ENCODE assay signal across 11 mouse cellular contexts in the genomic region with DNA sequence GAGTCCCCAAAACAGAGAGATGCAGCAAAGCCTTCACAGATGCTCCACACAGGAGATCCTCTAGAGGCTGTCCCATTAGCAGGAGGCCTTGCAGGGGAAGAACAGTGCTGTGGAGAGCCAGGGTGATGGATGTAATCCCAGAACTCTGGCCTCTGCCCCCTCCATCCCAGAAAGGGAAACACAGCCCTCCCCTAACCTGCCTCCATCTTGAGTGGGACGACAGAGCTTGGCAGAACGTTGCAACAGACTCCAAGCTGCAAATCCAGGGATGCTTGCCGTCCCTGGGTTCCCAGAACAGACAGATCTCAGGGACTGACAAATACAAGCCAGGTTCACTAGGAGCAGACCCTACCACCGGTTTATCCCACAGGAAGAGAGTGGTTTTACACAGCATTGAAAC. TPM values are rescaled to one million over a fixed set of nuclear protein-coding genes. Genes with fewer than 3 reads are reported as not detected.
DNase-seq lines count a peak whose midpoint lies in the region; ATAC-seq and TF ChIP-seq lines count a peak whose summit lies in the region.
"Had no signal": no experiment of that assay in that cellular context is flagged by ENCODE, and none has a peak within 500 bp of the region (broad histone marks: within the 10 kb centered on the region; RNA-seq: fewer than 3 reads in every experiment).

No protein-coding gene starts in this region.

- no peak overlapping the region for H3K4me3 ChIP-seq in heart, embryonic 10.5 days
- no peak overlapping the region for H3K4me3 ChIP-seq in lung, embryonic 14.5 days (ENCODE audit: low read depth, low read length)
- no peak overlapping the region for H3K4me3 ChIP-seq in lung, adult 2 months (replicated peaks; ENCODE audit: extremely low read depth, low read depth, low read length)
- H3K4me3 ChIP-seq in heart, postnatal 0 days (ENCODE audit: low read depth, low read length): no peak overlapping the region
- H3K4me3 ChIP-seq in small intestine, adult 2 months (ENCODE audit: low read depth, low read length): no peak overlapping the region
- no peak overlapping the region for H3K4me3 ChIP-seq in midbrain, embryonic 13.5 days (replicated peaks)
- H3K4me3 ChIP-seq: embryonic facial prominence, embryonic 15.5 days; hindbrain, embryonic 10.5 days had no signal

- no peak for ATAC-seq in lung, embryonic 14.5 days (ENCODE audit: insufficient read depth)
- no peak for ATAC-seq in heart, postnatal 0 days (ENCODE audit: insufficient read depth, low read depth)
- no peak for ATAC-seq in midbrain, embryonic 13.5 days

- H3K9ac ChIP-seq in lung, embryonic 14.5 days: no peak overlapping the region
- H3K9ac ChIP-seq in heart, postnatal 0 days (replicated peaks; ENCODE audit: low read depth, low read length): peak overlapping the region; percentile 26; the same call in 1 of the 2 replicates
- H3K9ac ChIP-seq in midbrain, embryonic 13.5 days (replicated peaks): no peak overlapping the region
- H3K9ac ChIP-seq: embryonic facial prominence, embryonic 15.5 days had no signal

- no peak for TF ChIP-seq EP300 in heart, postnatal 0 days (IDR thresholded peaks at IDR 0.05; ENCODE audit: low read depth)

- 63% methylated on average over 4 of the region's 4 CpGs for WGBS in heart, embryonic 10.5 days
- 38% methylated on average over 4 of the region's 4 CpGs for WGBS in lung, embryonic 14.5 days
- WGBS in lung, adult 2 months: 45% methylated on average over 4 of the region's 4 CpGs
- WGBS in heart, postnatal 0 days: 40% methylated on average over 4 of the region's 4 CpGs
- WGBS in small intestine, adult 2 months: 51% methylated on average over 4 of the region's 4 CpGs
- WGBS in midbrain, embryonic 13.5 days: 67% methylated on average over 4 of the region's 4 CpGs

- DNase-seq in heart, embryonic 10.5 days (ENCODE audit: low spot score): no peak
- no peak for DNase-seq in heart, postnatal 4 days
- no peak for DNase-seq in lung, embryonic 14.5 days
- DNase-seq in lung, adult 2 months: no peak
- DNase-seq in heart, postnatal 0 days (ENCODE audit: low spot score): no peak
- DNase-seq in thymus, postnatal 0 days (ENCODE audit: low spot score): no peak
- DNase-seq: cerebellum, adult 9-10 months had no signal

- H3K36me3 ChIP-seq in heart, embryonic 10.5 days: no peaks in the 10 kb centered on the region
- no peaks in the 10 kb centered on the region for H3K36me3 ChIP-seq in lung, embryonic 14.5 days (ENCODE audit: insufficient read depth)
- no peaks in the 10 kb centered on the region for H3K36me3 ChIP-seq in heart, postnatal 0 days (replicated peaks; ENCODE audit: control insufficient read depth, insufficient read depth, low read length)
- H3K36me3 ChIP-seq in small intestine, adult 2 months (ENCODE audit: control insufficient read depth, insufficient read depth, low read length): peaks cover 1% of the 10 kb centered on the region; the same call in 1 of the 2 replicates
- no peaks in the 10 kb centered on the region for H3K36me3 ChIP-seq in midbrain, embryonic 13.5 days
- H3K36me3 ChIP-seq: embryonic facial prominence, embryonic 15.5 days; hindbrain, embryonic 10.5 days had no signal

- no peak for TF ChIP-seq POLR2A in lung, adult 2 months (IDR thresholded peaks at IDR 0.05; ENCODE audit: borderline replicate concordance, extremely low read depth, low read depth, low read length)
- no peak for TF ChIP-seq POLR2A in small intestine, adult 2 months (IDR thresholded peaks at IDR 0.05; ENCODE audit: low read depth, low read length)

- peak overlapping the region; percentile 69 for H3K27ac ChIP-seq in heart, embryonic 10.5 days
- H3K27ac ChIP-seq in lung, embryonic 14.5 days (ENCODE audit: low read depth): no peak overlapping the region
- peak overlapping the region; percentile 60; the same call in 1 of the 2 replicates for H3K27ac ChIP-seq in heart, postnatal 0 days (ENCODE audit: low read depth)
- H3K27ac ChIP-seq in small intestine, adult 2 months (ENCODE audit: insufficient read depth, low read depth, low read length): peak overlapping the region; percentile 70
- no peak overlapping the region for H3K27ac ChIP-seq in midbrain, embryonic 13.5 days
- H3K27ac ChIP-seq: embryonic facial prominence, embryonic 15.5 days; hindbrain, embryonic 10.5 days had no signal

- peak overlapping the region; percentile 39; the same call in 1 of the 2 replicates for H3K4me2 ChIP-seq in lung, embryonic 14.5 days
- H3K4me2 ChIP-seq in heart, postnatal 0 days (ENCODE audit: low read depth, low read length): peak overlapping the region; percentile 46; the same call in 1 of the 2 replicates
- no peak overlapping the region for H3K4me2 ChIP-seq in midbrain, embryonic 13.5 days (replicated peaks)
- H3K4me2 ChIP-seq: embryonic facial prominence, embryonic 15.5 days had no signal

- H3K4me1 ChIP-seq in heart, embryonic 10.5 days: peaks cover 49% of the 10 kb centered on the region
- H3K4me1 ChIP-seq in lung, embryonic 14.5 days (ENCODE audit: insufficient read depth): peaks cover 11% of the 10 kb centered on the region
- H3K4me1 ChIP-seq in lung, adult 2 months (ENCODE audit: control insufficient read depth, insufficient read depth, low read length): no peaks in the 10 kb centered on the region
- 0 out of 2 replicates have a peak, but pooled peaks cover 7% of the 10 kb centered on the region for H3K4me1 ChIP-seq in heart, postnatal 0 days (ENCODE audit: control insufficient read depth, insufficient read depth)
- peaks cover 20% of the 10 kb centered on the region for H3K4me1 ChIP-seq in small intestine, adult 2 months (ENCODE audit: control insufficient read depth, insufficient read depth, insufficient read length, low read length)
- peaks cover 8% of the 10 kb centered on the region; the same call in 1 of the 2 replicates for H3K4me1 ChIP-seq in midbrain, embryonic 13.5 days (replicated peaks)

- no peaks in the 10 kb centered on the region for H3K27me3 ChIP-seq in heart, embryonic 10.5 days (ENCODE audit: insufficient read depth, poor library complexity, severe bottlenecking)
- no peaks in the 10 kb centered on the region for H3K27me3 ChIP-seq in lung, embryonic 14.5 days (ENCODE audit: insufficient read depth, low read length)
- no peaks in the 10 kb centered on the region for H3K27me3 ChIP-seq in heart, postnatal 0 days (ENCODE audit: control insufficient read depth, insufficient read depth, low read length)
- H3K27me3 ChIP-seq in small intestine, adult 2 months (ENCODE audit: control insufficient read depth, insufficient read depth, low read length): no peaks in the 10 kb centered on the region
- H3K27me3 ChIP-seq in midbrain, embryonic 13.5 days: peaks cover 12% of the 10 kb centered on the region
- H3K27me3 ChIP-seq: embryonic facial prominence, embryonic 15.5 days had no signal

- no peaks in the 10 kb centered on the region for H3K9me3 ChIP-seq in heart, embryonic 10.5 days
- H3K9me3 ChIP-seq in lung, embryonic 14.5 days (ENCODE audit: low read depth, low read length): no peaks in the 10 kb centered on the region
- H3K9me3 ChIP-seq in heart, postnatal 0 days (replicated peaks; ENCODE audit: control insufficient read depth, low read length): no peaks in the 10 kb centered on the region
- no peaks in the 10 kb centered on the region for H3K9me3 ChIP-seq in midbrain, embryonic 13.5 days
- H3K9me3 ChIP-seq: embryonic facial prominence, embryonic 15.5 days; hindbrain, embryonic 10.5 days had no signal

- TF ChIP-seq CTCF in lung, embryonic 14.5 days (IDR thresholded peaks at IDR 0.05; ENCODE audit: low read depth): no peak
- no peak for TF ChIP-seq CTCF in lung, adult 2 months (IDR thresholded peaks at IDR 0.05; ENCODE audit: insufficient read depth, low read length)
- no peak for TF ChIP-seq CTCF in heart, postnatal 0 days (IDR thresholded peaks at IDR 0.05; ENCODE audit: low read depth)
- TF ChIP-seq CTCF in small intestine, adult 2 months (IDR thresholded peaks at IDR 0.05; ENCODE audit: extremely low read depth, insufficient read length, insufficient replicate concordance, low read depth, low read length): no peak

RNA-seq across cellular contexts. Expression of a gene that starts 51.8 kb away (rescaled TPM):
- polyA plus RNA-seq in heart, embryonic 10.5 days (2016; fragmentation: Nextera tagmentation; extraction: Ambion mirVana): 4.2 and 10.8 TPM in 2 replicates
- 1 to 10 TPM; 3.5 to 4.6 TPM for total RNA-seq in heart, postnatal 4 days (2021)
- 4.3 and 6.8 TPM in 2 replicates for polyA plus RNA-seq in lung, embryonic 14.5 days (2014; fragmentation: Nextera tagmentation; extraction: Ambion mirVana)
- 20.1 and 36.6 TPM in 2 replicates for polyA plus RNA-seq in lung, adult 2 months (2012; rRNA removed)
- not detected in 2 replicates for total RNA-seq in heart, postnatal 0 days (2014; rRNA removed; ENCODE audit: low replicate concordance)
- 3.3 and 3.6 TPM in 2 replicates for polyA plus RNA-seq in heart, postnatal 0 days (2015; fragmentation: Nextera tagmentation; extraction: Ambion mirVana)
- 52.0 and 121 TPM in 2 replicates for polyA plus RNA-seq in small intestine, adult 2 months (2012; rRNA removed)
- 3.4 and 5.3 TPM in 2 replicates for polyA plus RNA-seq in midbrain, embryonic 13.5 days (2015; fragmentation: Nextera tagmentation; extraction: Ambion mirVana)
- polyA plus RNA-seq in thymus, postnatal 0 days (2015; fragmentation: Nextera tagmentation; extraction: Ambion mirVana): 1.1 and 1.4 TPM in 2 replicates

Comparison
In these comparisons a context has a peak if more than half of its experiments do, and no peak if none do; other contexts are left out.
1. H3K27ac ChIP-seq: peak in heart, embryonic 10.5 days (single experiment), heart, postnatal 0 days (single experiment) and small intestine, adult 2 months (single experiment); none in lung, embryonic 14.5 days (single experiment) and midbrain, embryonic 13.5 days (single experiment).